Mouse (Mus musculus): Measurements from ENCODE around the gene Hspa12b.

DNA sequence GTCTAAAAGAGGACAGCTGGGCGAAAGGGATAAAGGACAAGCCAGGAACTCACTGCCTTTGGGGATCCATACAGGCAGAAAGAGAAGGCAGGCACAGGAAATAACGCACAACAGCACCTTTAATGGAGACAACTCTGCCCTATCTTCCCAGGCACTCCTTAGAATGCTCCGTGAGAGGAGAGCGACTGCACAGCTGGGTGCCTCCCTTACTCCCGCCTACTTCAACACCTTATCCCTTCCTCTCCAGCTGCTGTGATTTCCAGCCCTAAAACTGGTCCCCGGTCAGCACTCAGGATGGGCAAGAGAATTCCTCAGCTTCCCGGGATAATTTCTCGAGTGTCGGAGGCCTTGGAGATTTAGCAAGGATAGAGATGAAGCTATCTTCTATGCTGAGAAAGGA lies 43.9 kb downstream of the Hspa12b start:
- no peak for TF ChIP-seq CTCF (IDR thresholded peaks at IDR 0.05; ENCODE audit: low read depth, low read length)
- TF ChIP-seq POLR2AphosphoS5 (IDR thresholded peaks at IDR 0.05; ENCODE audit: insufficient replicate concordance, low read depth, low read length) = no peak

Data from G1E (cell line).